Mouse (Mus musculus): ENCODE measurements around the gene Lonrf2.
A peak's percentile ranks its signal among the peaks of the same experiment; 100 is the strongest.

The Lonrf2 gene

DNA sequence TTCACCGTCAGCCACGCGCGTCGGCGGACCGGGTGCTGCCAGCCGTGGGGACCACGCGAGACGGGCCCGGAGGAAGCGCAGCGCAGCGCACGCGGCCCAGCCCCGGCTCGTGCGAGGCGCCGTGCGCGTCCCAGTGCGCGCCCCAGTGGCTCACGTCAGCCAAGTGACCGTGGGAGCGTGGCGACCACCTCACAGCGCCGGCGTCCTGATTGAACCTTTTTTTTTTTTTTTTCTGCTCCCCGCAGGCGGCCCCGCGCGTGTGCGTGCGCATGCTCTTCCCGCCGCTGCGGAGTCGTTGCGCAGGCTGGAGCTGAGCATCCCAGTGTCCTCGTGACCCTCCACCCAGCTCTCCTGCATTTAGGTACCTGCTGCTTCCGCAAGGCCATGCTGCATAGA is at the start of gene Lonrf2:
Gene Lonrf2 (minus strand): TSS at position 235 of the 396 bp plus-strand sequence.
- DNase-seq (ENCODE audit: extremely low spot score): peak; percentile 26

DNA sequence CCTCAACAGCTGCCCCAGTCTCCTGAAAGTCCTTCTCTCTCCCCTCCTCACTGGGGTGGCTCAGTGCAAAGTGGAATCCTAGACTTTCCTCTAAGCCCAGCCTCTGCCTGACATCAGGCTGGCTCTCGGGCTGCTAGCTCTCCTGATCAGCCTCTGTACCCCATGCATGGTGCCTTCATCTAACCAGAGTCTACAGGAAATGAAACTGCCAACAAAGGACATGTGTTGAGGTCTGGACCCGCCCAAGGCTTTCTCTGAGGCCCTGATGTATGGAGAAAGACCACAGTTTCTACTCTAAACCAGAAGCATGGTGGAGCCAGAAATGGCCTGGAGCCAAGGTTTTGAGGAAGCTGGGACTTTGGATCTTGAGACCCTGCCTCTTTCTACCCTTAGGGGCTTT is 49.4 kb upstream of the Lonrf2 start:
- no peak for DNase-seq (ENCODE audit: extremely low spot score)

DNA sequence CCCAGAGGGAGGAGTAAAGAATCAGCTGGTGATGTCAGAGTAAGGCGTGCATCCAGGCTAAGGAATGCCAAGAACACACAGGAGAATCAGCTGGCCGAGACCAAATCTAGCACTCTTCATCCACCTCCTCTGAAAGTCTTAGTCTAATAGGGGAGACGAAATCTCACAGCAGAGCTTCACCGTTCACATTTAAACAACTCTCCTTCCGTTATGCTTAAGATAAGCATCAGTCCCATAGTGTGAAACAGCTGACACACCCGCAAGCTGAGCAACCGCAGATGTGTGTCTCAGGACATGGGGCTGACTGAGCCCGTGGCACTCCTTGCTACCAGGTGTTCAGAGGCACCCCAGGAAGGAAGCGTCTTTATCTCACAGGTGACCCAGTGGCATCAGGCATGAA is 47.3 kb upstream of the Lonrf2 start:
- DNase-seq (ENCODE audit: extremely low spot score): no peak

DNA sequence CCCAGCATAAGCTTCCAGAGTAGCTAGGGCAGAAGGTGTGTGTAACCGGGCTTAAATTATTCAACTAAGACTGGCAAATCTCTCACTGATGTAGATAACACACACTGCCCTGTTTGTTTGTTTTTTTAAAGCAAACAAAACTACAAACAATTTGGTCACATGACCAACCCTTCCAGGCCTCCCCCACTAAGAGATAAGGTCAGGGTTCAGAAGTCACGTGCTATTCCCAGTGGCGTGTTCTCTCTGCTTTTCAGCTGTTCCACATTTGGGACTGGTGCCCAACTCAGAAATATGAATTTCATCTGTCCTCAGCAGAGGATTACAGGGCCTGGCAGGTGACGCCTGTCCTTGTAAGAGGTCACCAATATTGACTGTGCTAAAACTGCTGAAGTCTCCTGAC is 46.2 kb upstream of the Lonrf2 start:
- no peak for DNase-seq (ENCODE audit: extremely low spot score)

DNA sequence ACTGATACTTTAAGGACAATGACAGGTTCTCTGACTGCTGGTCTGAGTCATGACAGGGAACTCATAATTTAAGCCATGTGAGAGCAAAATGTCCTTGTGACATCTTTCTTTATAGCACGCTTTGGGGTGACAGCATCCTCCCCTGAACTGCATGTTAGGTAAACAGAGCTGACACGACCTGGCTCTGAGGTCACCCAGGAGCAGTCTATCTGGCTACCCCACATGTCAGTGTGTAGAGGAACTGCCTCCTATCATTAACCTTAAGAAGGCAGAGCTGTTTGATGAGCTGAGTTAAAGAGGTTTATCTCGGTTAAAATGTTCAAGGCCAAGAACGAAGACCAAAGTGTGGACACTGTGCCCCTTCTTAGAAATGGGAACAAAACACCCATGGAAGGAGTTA is 44.9 kb upstream of the Lonrf2 start:
- no peak for DNase-seq (ENCODE audit: extremely low spot score)

DNA sequence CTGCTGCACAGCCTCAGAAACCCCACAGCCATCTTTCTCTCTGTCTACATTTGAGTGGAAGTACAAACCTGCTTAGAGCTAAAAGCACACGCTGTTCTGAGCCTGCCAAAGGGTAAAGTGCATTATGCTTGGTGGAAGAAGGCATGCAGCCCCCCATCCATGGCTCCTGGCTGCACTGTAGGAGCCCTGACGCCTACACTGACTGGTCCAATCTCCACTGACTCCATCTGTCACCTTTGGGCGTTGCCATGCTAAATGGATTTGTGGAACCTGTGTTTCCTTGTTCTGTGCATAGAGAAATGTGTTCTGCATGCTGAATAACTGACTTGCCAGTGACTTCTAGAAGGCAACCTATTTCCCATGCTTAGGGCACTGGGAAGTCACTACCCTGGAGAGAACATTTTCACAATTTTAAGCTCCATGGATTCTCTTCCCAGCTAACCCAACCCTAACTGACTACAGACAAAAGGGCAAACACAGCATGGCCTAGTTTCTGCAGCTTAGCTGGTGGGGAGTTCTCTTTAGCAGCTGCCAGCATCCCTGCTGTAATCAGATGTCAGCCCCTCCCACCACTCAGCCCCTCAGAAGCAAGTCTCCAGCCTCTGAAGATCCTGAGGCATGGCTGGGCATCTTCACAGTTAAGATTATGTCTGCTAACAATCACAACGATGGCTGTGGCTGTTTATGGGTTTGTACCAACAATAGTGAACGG is 40.3 kb upstream of the Lonrf2 start:
- DNase-seq (ENCODE audit: extremely low spot score): no peak

DNA sequence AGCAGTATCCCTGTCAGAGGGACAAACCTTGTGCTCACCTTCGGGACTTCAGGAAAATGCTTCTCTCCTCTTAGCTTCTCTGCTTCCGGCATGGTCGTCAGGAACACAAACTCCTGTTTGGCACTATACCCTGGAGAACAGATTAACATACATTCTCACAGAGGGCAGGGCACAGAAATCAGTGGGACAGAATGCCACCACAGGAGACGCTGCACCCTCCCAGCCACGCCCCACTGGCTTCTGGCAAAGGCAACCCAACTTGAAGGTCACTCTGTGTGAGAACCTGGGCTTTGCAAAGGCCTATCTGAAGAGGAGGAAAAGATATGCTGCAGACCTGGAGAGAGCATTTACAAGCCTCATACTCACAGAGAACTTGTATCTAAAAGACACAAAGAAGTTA is 37.4 kb upstream of the Lonrf2 start:
- no peak for DNase-seq (ENCODE audit: extremely low spot score)

DNA sequence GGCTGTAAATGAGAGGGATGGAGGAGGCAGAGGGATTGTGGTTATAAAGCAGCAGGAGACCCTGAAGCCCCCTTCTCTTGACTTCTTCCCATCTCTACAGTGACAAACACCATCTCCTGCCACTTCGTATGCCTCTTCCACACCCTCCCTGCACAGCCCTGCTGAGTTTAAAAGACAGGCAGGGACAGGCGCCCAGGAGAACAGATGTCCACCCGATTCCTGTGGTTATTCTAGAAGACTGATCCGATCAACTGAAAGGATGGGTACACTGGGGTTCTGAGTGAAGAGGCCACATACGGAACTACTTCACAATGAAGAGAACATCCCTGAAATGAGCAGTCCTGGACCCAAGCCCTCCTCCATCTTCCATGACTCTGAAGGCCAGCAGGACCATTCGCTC is 35.3 kb upstream of the Lonrf2 start:
- no peak for DNase-seq (ENCODE audit: extremely low spot score)

DNA sequence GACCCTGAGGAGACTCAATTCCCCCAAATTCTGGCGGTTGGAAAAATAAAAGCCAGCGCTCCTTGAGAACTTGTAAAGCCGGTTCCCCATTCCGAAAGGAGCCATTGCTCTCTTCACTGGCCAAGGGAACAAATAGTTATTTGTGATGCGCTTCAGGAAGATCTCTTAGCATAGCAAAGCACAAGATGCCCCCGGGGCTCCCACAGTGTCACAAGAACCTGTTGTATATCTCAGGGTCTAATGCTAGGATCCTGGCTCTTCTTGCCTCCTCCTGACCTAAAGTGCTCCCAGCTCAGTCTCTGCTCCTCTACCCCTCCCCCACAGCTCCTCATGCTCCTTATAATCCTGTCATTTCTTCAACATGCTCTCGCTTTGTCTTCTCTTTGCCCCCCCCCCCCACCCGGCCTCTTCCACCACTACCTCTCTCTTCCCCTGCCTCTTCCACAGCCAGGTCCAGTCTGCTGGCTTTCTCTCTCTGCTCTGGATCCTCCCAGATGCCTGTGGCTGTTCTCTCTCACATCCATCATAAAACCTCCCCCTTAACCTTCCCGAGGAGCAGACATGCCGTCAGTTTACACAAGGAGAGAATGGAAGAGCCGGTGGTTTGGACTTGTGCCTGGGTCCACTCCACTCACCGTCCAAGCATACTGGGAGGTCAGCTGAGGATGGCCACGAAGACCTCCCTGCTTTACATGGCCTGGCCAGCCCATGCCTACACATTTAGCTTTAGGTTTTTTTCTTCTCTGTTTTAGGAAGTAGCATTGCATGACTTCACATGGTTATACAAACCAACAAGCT is 33.1 kb upstream of the Lonrf2 start:
- no peak for DNase-seq (ENCODE audit: extremely low spot score)

DNA sequence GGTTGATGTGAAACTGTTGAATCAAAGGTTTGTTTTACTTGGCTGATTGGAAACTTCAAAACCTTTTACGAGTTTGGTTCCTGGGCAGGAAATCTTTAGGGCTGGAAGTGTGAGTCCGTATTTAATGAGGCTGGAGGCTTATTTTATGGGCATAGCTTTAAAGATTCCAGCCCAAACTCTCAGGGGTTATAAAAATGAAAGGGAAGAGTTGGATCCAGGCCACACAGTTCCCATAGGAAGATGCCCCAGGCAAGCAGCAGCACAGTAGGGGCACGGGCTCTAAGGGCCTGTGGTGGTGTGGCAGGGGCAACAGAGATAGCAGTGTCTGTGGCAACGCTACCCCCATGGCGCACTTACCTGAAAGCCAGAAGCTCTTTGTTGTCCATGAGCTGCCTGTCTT is 29.7 kb upstream of the Lonrf2 start:
- no peak for DNase-seq (ENCODE audit: extremely low spot score)

DNA sequence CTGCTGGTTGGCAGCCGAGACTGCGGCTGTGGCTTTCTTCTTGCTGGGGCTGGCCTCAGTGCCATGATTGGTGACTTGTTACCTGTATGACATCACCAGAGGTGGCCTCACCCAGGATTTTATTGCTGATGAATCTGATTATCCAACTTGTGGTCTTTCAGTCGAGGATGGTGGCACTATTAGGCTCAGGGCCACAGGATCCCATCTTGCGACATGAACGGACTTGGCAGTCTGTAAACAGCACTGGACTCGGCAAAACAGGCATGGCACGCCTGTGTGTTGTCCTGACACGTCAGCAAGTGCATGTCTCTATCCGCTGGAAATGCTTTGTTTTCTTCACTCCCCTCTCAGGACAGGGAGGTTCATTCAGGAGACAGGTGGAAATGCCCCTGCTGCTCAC is 27.8 kb upstream of the Lonrf2 start:
- no peak for DNase-seq (ENCODE audit: extremely low spot score)

DNA sequence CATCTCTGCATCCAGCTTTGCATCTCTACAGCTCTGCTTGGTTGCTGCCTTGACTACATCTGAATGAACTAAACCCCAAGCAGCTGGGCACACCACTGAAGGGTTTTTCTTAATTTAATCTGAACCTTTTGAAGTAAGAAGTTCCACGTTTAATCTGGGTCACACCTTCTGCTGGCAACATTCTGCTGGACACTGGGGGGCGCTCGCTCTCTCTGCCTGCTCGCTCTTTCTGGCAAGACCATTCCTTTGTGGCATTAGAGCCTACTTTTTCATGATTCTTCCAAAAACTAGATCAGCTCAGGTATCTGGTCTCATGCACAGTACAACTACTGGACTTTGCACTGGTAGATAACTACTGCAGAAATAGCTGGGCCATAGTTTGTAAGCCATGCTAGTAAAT is 25.7 kb upstream of the Lonrf2 start:
- peak; percentile 20 for DNase-seq (ENCODE audit: extremely low spot score)

DNA sequence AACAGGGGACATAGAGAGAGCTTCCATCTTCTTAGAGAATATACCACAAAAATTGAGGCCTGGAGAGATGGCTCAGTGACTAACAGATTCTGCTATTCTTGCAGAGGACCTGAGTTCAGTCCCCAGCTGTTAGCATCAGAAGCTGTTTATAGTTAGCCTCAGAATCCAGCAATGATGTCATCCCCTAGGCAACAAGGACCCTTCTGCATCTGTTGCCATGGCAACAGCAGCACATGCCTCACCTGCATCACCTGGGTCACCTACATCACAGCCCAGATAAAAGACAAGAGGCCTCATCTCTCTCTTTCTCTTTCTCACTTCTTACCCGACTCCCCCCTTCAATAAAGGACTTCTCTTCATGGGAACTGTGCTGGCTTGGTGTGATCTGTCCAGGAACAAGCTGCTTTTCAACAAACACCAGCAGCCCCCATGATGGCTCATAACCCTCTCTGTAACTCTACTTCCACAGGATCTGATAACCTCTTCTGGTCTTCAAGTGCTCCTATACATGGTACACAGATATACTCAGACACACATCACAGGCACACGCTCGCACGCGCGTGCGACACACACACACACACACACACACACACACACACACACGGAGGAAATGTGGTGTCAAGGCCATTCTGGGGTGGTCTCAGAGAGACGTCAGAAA is 24.5 kb upstream of the Lonrf2 start:
- no peak for DNase-seq (ENCODE audit: extremely low spot score)

DNA sequence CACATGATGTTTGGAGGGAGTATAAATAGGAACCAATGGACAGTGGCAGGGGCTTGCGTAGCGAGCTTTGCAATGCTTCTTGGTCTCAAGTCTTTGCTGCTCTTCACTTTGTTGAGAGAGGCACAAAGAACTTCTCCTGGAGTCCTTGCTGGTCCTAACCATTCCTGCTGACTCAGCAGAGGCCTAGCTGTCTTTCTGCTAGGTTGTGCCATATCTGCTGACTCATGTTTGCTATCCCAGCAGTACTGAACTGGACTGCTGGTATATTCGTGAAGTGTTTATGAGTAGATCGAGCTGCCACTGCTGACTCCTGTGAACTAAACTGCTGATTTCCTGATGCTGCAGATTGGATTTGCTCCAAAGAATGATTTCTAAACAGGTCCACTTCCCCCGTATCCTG is 23.7 kb upstream of the Lonrf2 start:
- no peak for DNase-seq (ENCODE audit: extremely low spot score)

DNA sequence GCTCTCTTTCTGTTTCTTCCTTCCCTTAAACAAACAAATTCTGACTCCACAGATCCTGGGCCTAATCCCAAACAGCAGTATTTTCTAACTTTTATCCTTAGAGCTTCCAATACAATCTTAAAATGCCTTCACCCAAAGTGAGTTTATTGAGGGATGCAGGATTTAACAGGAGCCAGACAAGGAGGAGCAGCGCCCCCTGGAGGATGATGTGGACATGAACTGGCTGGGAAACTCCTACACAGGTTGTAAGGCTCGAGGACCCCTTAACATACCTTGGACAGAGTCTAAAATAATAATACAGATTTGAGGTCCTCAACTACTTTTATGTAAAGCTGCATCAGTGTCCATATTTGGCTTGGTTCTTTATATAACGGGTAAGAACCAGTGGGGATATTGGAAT is 19.7 kb upstream of the Lonrf2 start:
- DNase-seq (ENCODE audit: extremely low spot score): peak; percentile 56

DNA sequence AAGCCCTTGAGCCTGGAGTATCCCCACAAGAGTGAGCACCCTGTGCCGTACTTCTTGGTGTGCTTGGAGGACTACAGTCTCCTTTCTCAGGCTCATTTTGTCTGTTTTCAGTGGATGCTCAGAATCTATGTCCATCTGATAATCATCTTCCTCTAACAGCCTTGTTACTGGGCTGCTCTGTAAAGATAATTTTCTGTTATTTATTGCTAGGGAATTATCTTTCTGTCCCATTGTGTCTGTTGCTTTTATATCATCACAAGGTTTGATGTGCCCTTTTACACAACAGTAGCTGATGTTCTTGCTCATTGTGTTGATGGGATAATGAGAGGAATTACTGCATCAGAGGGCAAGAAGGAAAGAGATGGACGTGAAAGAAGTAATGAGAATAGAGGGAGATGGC is 15.7 kb upstream of the Lonrf2 start:
- no peak for DNase-seq (ENCODE audit: extremely low spot score)

DNA sequence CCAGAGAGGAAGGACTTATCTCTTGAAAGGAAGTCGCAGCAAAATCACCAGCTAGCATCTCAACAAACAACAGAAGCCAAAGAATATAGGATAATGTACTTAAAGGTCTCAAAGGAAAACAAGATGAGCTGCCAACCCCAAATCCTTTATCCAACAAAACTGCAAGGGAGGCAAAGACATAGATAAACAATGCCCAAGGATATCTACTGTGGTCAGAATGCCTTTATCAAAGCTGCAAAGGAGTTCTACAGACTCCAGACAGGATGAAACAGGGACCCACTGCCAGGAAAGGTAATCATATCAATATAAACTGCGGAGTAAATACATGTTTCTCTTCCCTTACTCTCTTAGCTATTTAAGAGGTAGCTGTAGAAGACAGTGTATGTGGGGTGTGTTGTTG is 14.1 kb upstream of the Lonrf2 start:
- DNase-seq (ENCODE audit: extremely low spot score): no peak

DNA sequence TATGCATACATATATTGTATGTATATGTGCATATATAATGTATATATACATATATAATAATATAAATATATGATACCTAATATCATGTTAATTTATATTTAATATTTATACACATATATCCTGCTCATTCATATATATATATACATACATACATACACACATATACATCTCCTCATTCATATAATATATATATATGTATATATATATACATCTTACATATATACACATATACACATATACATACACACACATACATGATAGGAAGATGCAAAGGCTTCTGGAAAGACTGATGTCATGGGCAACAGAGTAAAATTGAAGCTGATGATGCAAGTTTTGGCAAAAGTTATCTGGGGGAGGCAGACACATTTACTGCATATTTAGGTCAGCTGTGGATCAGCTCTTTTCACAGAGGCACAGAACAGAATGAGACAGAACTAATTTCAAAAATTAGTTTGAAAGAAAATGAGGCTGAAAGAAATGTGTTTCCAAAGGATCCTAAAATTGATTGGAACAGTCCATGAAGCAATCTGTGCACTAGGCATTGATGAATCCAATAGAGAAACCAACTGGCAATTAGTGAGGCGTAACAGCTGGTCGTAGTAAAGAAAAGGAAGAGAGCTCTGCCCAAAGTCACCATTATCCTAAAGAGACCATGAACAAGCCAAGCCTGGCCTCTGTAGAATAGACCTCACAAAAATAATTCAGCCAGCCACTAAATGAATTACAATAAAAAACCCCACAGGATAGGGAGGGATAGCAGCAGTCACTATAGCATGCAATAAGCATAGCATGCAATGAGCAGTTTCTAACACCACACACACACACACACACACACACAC is 12.2 kb upstream of the Lonrf2 start:
- DNase-seq (ENCODE audit: extremely low spot score): no peak

DNA sequence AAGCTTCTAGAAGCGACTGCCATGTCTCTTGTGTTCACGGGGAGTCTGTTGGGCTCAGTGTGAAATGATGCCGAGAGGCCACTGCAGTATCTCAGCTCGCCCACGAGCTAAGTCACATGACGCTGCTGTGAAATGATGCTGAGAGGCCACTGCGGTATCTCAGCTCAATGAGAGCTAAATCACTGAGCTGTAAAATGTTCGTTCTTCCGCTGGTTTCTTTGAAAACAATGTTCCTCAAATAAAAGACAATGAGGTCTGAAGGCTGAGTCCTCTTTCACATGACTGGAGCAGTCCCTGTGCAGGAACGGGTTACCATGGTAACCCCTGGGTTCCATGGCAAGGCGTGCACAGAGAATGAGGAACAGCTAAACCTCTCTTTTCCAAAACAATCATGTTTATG is 11.5 kb upstream of the Lonrf2 start:
- DNase-seq (ENCODE audit: extremely low spot score): peak; percentile 24

DNA sequence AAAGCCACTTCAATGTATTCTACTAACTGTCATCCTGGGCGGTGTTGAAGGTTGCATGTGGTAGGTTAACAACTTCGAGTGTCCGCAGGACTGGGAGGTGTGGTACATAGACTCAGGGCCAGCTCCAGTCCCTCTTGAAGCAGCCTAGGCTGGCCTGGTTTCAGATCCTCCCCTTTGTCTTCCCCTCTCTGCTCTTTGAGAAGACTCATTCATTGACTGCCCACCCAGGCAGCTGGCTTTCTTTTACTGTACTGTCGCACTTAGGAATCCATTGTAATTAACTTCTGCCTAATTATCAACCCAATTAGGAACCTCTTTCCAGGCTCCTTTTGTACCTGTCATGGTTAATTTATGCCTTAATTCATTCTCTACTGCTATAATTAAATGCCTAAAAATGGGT is 6.8 kb upstream of the Lonrf2 start:
- no peak for DNase-seq (ENCODE audit: extremely low spot score)

DNA sequence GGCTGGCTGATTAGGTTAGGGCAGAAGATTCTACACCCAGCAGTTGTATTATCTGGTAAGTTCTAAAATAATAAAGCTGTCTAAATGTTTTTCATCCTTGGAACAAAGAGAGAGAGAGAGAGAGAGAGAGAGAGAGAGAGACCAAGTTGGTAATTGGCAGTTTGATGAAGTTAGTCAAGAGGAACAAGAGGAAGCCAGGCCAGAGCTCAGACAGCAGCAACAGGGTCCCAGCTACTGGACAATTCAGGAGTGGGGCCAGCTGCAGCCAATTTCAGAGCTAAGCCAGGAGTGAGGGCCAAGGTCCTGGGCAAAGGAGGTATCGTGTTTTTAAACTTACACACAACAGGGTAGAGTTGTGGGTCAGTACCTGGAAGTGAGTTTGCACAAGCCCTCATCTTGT is 6.3 kb upstream of the Lonrf2 start:
- DNase-seq (ENCODE audit: extremely low spot score): no peak

DNA sequence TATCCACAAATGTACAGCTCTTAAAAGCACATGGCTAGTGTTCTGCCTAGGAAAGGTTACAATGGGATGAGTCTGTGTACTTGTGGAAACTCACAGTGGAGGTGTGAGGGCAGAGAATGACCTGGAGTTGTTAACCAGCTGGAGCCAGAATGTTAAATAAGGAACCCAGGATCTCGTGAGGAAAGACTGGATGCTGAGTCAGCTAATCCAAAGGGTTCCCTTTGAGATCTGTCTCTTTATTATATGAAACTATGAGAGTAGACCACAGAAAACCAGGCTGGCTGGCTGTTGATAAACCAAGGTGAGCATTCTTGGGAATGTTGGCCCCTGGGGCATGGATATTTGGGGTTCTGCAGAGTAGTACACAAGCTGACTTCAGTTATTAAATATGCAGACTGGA is 3.4 kb upstream of the Lonrf2 start:
- DNase-seq (ENCODE audit: extremely low spot score): no peak

Data from embryo, embryonic 9.5 days (tissue).